Mouse (Mus musculus) thymus, postnatal 4 days (tissue): ENCODE measurements around the gene Ccdc190.

ENCODE experiments used
- DNase-seq: peaks from one replicate; pipeline ENCODE4 v3.0.0; 2021

Gene Ccdc190

GRCm38 (mm10) chr1:169934005-169934725, 5.7 kb downstream of the Ccdc190 start:
- peak; percentile 60 for DNase-seq

- DNase-seq, result peak; percentile 49
Measured at GRCm38 (mm10) chr1:169939345-169939744, 10.9 kb downstream of the Ccdc190 start.

- DNase-seq, result no peak
Measured at GRCm38 (mm10) chr1:169946004-169946403, 17.6 kb downstream of the Ccdc190 start.

GRCm38 (mm10) chr1:169947654-169948053, 19.2 kb downstream of the Ccdc190 start:
- no peak for DNase-seq

GRCm38 (mm10) chr1:169948280-169948679, 19.8 kb downstream of the Ccdc190 start:
- no peak for DNase-seq

- no peak for DNase-seq
Measured at GRCm38 (mm10) chr1:169948866-169949265, 20.4 kb downstream of the Ccdc190 start.

GRCm38 (mm10) chr1:169949981-169950380, 21.5 kb downstream of the Ccdc190 start:
- DNase-seq, result no peak

GRCm38 (mm10) chr1:169950651-169951050, 22.2 kb downstream of the Ccdc190 start:
- DNase-seq, result peak; percentile 50

GRCm38 (mm10) chr1:169951561-169951960, 23.1 kb downstream of the Ccdc190 start:
- no peak for DNase-seq

- DNase-seq, result no peak
Measured at GRCm38 (mm10) chr1:169952636-169953035, 24.2 kb downstream of the Ccdc190 start.

GRCm38 (mm10) chr1:169953106-169953505, 24.7 kb downstream of the Ccdc190 start:
- DNase-seq, result no peak

- DNase-seq, result peak; percentile 97
Measured at GRCm38 (mm10) chr1:169968792-169969515, 40.5 kb downstream of the Ccdc190 start, which contains the start of gene Hsd17b7. Gene Hsd17b7 (minus strand): TSS chr1:169969241.

- no peak for DNase-seq
Measured at GRCm38 (mm10) chr1:169969516-169969886, 41.1 kb downstream of the Ccdc190 start.

- no peak for DNase-seq
Measured at GRCm38 (mm10) chr1:169970936-169971335, 42.5 kb downstream of the Ccdc190 start.

GRCm38 (mm10) chr1:169971998-169972397, 43.5 kb downstream of the Ccdc190 start:
- DNase-seq, result no peak

- DNase-seq, result no peak
Measured at GRCm38 (mm10) chr1:169977621-169978020, 49.2 kb downstream of the Ccdc190 start.
